Mouse (Mus musculus) neural tube, embryonic 14.5 days (tissue): ENCODE data around the gene Ralgps1. TPM values are rescaled to one million over a fixed set of nuclear protein-coding genes. Genes with fewer than 3 reads are reported as not detected.

Source experiments
- ATAC-seq: fragments of 200-750 bp; cut with Nextera tagmentation; 2 replicates; pipeline ENCODE4 v1.8.0; 2017; ENCODE audit warnings: low read depth, mild to moderate bottlenecking, moderate TSS enrichment, moderate library complexity
- H3K27ac ChIP-seq: fragments of 300-500 bp; sonication (generic); 2 replicates; pipeline ENCODE4 v1.5.1; 2014; ENCODE audit warnings: low read depth, mild to moderate bottlenecking, control low read depth, low read length, moderate library complexity, mixed read lengths
- H3K27me3 ChIP-seq: fragments of 300-500 bp; sonication (generic); 2 replicates; pipeline ENCODE4 v1.6.1; 2014; ENCODE audit warnings: low read length; ENCODE audit not compliant: control insufficient read depth, insufficient read depth
- H3K36me3 ChIP-seq: fragments of 300-500 bp; sonication (generic); 2 replicates; pipeline ENCODE4 v1.6.1; 2014; ENCODE audit warnings: low read length, mixed read lengths; ENCODE audit not compliant: control insufficient read depth, insufficient read depth
- H3K4me1 ChIP-seq: fragments of 300-500 bp; sonication (generic); 2 replicates; pipeline ENCODE4 v1.6.1; 2014; ENCODE audit warnings: low read length; ENCODE audit not compliant: control insufficient read depth, insufficient read depth
- H3K4me2 ChIP-seq: fragments of 300-500 bp; sonication (generic); 2 replicates; pipeline ENCODE4 v1.6.1; 2014; ENCODE audit warnings: mild to moderate bottlenecking, low read depth, low read length, control low read depth
- H3K4me3 ChIP-seq: fragments of 300-500 bp; sonication (generic); 2 replicates; pipeline ENCODE4 v1.5.1; 2014; ENCODE audit warnings: low read depth, low read length, control low read depth, mixed read lengths
- H3K9ac ChIP-seq: fragments of 300-500 bp; sonication (generic); replicated peaks from 2 replicates; pipeline ENCODE4 v1.6.1; 2014; ENCODE audit warnings: low read depth, mild to moderate bottlenecking, control low read depth, low read length, mixed read lengths
- H3K9me3 ChIP-seq: fragments of 300-500 bp; sonication (generic); 2 replicates; pipeline ENCODE4 v1.6.1; 2016; ENCODE audit warnings: low read length; ENCODE audit not compliant: control insufficient read depth
- WGBS: fragments of 180-500 bp; shearing (Covaris S2); extraction: QIAGEN DNeasy Blood & Tissue Kit; methylation state at CpG from one replicate; pipeline ENCODE4 v1.1.7; 2014; 5-methylcytosine and 5-hydroxymethylcytosine counted together
- polyA plus RNA-seq: library from polyadenylated mRNA; unstranded; fragments of >200 nt; fragmentation: Nextera tagmentation; extraction: Ambion mirVana; gene quantifications from 2 replicates; pipeline ENCODE4 v1.2.1, GENCODE M21; 2014

Gene Ralgps1
- 62.6 and 67.3 TPM in 2 replicates for polyA plus RNA-seq

GRCm38 (mm10) chr2:33370777-33371647 is at the start of gene Ralgps1:
Gene Ralgps1 (minus strand): TSS chr2:33371486.
- Histone ChIP-seq H3K4me2 (peak within 1 kb of the TSS; percentile 66), H3K9me3 (no peaks in the 10 kb centered on the region), H3K4me1 (peaks cover 13% of the 10 kb centered on the region; the same call in 1 of the 2 replicates), H3K27me3 (no peaks in the 10 kb centered on the region), H3K36me3 (no peaks in the 10 kb centered on the region), H3K9ac (peak within 1 kb of the TSS; percentile 76), H3K4me3 (peak within 1 kb of the TSS; percentile 65), H3K27ac (peak within 1 kb of the TSS; percentile 99)
- WGBS = under 1% methylated on average over 53 of the region's 74 CpGs
- ATAC-seq = peak; percentile 99

GRCm38 (mm10) chr2:33417454-33417853 is 46.2 kb upstream of the Ralgps1 start:
- no peak overlapping the region for H3K4me2 ChIP-seq
- 0 out of 2 replicates have a peak, but pooled peaks cover 3% of the 10 kb centered on the region for H3K36me3 ChIP-seq
- no peak overlapping the region for H3K4me3 ChIP-seq
- no peak for ATAC-seq
- 0 out of 2 replicates have a peak, but pooled peaks cover 3% of the 10 kb centered on the region for H3K4me1 ChIP-seq
- H3K9me3 ChIP-seq = no peaks in the 10 kb centered on the region
- no peak overlapping the region for H3K9ac ChIP-seq
- WGBS = 78% methylated on average over 4 of the region's 4 CpGs
- H3K27ac ChIP-seq = no peak overlapping the region
- H3K27me3 ChIP-seq = no peaks in the 10 kb centered on the region

DNA sequence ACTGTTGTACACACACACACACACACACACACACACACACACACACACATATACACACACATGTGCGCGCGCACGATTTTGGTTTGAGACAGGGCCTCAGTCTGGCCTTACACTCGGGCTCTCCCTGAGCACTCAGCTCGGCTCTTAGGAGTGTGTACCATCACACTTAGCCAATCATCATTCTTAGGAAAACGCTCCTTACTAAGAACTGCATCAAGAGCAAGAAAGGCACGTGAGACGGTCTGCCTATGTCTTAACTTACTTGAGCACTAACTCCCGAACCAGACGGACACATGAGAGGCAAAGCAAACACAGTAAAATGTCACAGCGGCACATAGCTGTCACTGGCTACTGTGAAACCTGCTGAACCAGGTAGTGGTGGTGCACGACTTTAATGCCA is 42.7 kb upstream of the Ralgps1 start:
- ATAC-seq = no peak
- no peaks in the 10 kb centered on the region for H3K27me3 ChIP-seq
- no peaks in the 10 kb centered on the region for H3K4me1 ChIP-seq
- no peak overlapping the region for H3K27ac ChIP-seq
- no peak overlapping the region for H3K9ac ChIP-seq
- no peaks in the 10 kb centered on the region for H3K9me3 ChIP-seq
- no peak overlapping the region for H3K4me3 ChIP-seq
- no peak overlapping the region for H3K4me2 ChIP-seq
- H3K36me3 ChIP-seq = peaks cover 14% of the 10 kb centered on the region; the same call in 1 of the 2 replicates
- 94% methylated on average over 13 of the region's 13 CpGs for WGBS

- no peak for ATAC-seq
- Histone ChIP-seq H3K27me3 (no peaks in the 10 kb centered on the region), H3K4me1 (no peaks in the 10 kb centered on the region), H3K9me3 (no peaks in the 10 kb centered on the region), H3K9ac (no peak overlapping the region), H3K36me3 (peaks cover 14% of the 10 kb centered on the region; the same call in 1 of the 2 replicates), H3K4me2 (no peak overlapping the region), H3K27ac (no peak overlapping the region), H3K4me3 (no peak overlapping the region)
- WGBS = 76% methylated on average over 14 of the region's 14 CpGs
Observed at GRCm38 (mm10) chr2:33412111-33412510, 40.8 kb upstream of the Ralgps1 start.

- H3K4me1 ChIP-seq = peaks cover 8% of the 10 kb centered on the region
- no peak overlapping the region for H3K4me3 ChIP-seq
- no peaks in the 10 kb centered on the region for H3K9me3 ChIP-seq
- H3K27ac ChIP-seq = no peak overlapping the region
- ATAC-seq = no peak
- no peak overlapping the region for H3K9ac ChIP-seq
- no peak overlapping the region for H3K4me2 ChIP-seq
- H3K27me3 ChIP-seq = no peaks in the 10 kb centered on the region
- H3K36me3 ChIP-seq = no peaks in the 10 kb centered on the region
- 88% methylated on average over 4 of the region's 4 CpGs for WGBS
Observed at GRCm38 (mm10) chr2:33403511-33404003, 32.3 kb upstream of the Ralgps1 start.

DNA sequence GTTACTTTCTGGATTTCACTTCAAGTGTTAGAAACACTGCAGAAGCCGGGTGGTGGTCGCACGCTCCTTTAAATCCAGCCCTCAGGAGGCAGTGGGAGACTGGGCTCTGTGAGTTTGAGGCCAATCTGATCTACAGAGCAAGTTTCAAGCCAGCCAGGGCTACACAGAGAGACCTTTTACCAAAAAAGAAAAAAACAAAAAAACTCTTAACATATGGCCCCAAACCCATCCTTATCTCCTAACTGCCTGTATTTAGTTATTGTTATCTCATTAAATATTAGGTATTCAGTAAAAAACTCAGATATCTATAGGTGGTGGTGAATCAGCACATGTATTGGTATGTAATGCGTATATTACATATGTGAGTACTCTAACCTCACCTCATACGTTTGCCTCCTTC is 31.4 kb upstream of the Ralgps1 start:
- Histone ChIP-seq H3K4me2 (no peak overlapping the region), H3K36me3 (no peaks in the 10 kb centered on the region), H3K4me1 (peaks cover 8% of the 10 kb centered on the region), H3K9me3 (no peaks in the 10 kb centered on the region), H3K4me3 (no peak overlapping the region), H3K27me3 (no peaks in the 10 kb centered on the region), H3K27ac (no peak overlapping the region), H3K9ac (no peak overlapping the region)
- 65% methylated on average over 5 of the region's 5 CpGs for WGBS
- ATAC-seq = no peak

GRCm38 (mm10) chr2:33402236-33402635 is 30.9 kb upstream of the Ralgps1 start:
- peak; percentile 41; the same call in 1 of the 2 replicates for ATAC-seq
- Histone ChIP-seq H3K4me1 (peaks cover 8% of the 10 kb centered on the region), H3K4me2 (no peak overlapping the region), H3K27me3 (no peaks in the 10 kb centered on the region), H3K4me3 (no peak overlapping the region), H3K36me3 (no peaks in the 10 kb centered on the region), H3K9ac (no peak overlapping the region), H3K27ac (no peak overlapping the region), H3K9me3 (no peaks in the 10 kb centered on the region)
- WGBS = 30% methylated on average over 7 of the region's 7 CpGs

GRCm38 (mm10) chr2:33401217-33401616 is 29.9 kb upstream of the Ralgps1 start:
- H3K9me3 ChIP-seq = no peaks in the 10 kb centered on the region
- H3K4me3 ChIP-seq = no peak overlapping the region
- H3K27me3 ChIP-seq = no peaks in the 10 kb centered on the region
- H3K36me3 ChIP-seq = no peaks in the 10 kb centered on the region
- 35% methylated on average over 3 of the region's 3 CpGs for WGBS
- no peak overlapping the region for H3K27ac ChIP-seq
- no peak overlapping the region for H3K4me2 ChIP-seq
- ATAC-seq = no peak
- 0 out of 2 replicates have a peak, but pooled peaks cover 4% of the 10 kb centered on the region for H3K4me1 ChIP-seq
- no peak overlapping the region for H3K9ac ChIP-seq

- no peak overlapping the region for H3K4me3 ChIP-seq
- H3K9ac ChIP-seq = no peak overlapping the region
- no peak overlapping the region for H3K27ac ChIP-seq
- no peaks in the 10 kb centered on the region for H3K36me3 ChIP-seq
- no peak for ATAC-seq
- no peaks in the 10 kb centered on the region for H3K4me1 ChIP-seq
- H3K4me2 ChIP-seq = no peak overlapping the region
- H3K27me3 ChIP-seq = no peaks in the 10 kb centered on the region
- WGBS = 82% methylated on average over 5 of the region's 5 CpGs
- H3K9me3 ChIP-seq = no peaks in the 10 kb centered on the region
Observed at GRCm38 (mm10) chr2:33400541-33400940, 29.3 kb upstream of the Ralgps1 start.
